Comparison of ENCODE assay signal across 13 mouse cellular contexts in genomic region chr16:73035210-73035985, GRCm38 (mm10).
A peak's percentile ranks its signal among the peaks of the same experiment; 100 is the strongest.
DNase-seq lines count a peak whose midpoint lies in the region.
"Had no signal": no experiment of that assay in that cellular context is flagged by ENCODE, and none has a peak within 500 bp of the region (broad histone marks: within the 10 kb centered on the region; RNA-seq: fewer than 3 reads in every experiment).

No protein-coding gene starts in this region.

- DNase-seq in layer of hippocampus, adult 11-12 months (ENCODE audit: low spot score): peak; percentile 33
- no peak for DNase-seq in layer of hippocampus, postnatal 10 days (ENCODE audit: low spot score in 2 of 2)
- peak; percentile 76 for DNase-seq in cerebellum, adult 11 months
- DNase-seq in cerebellum, adult 9-11 months: peak; percentile 88
- DNase-seq in retina, embryonic 14.5 days (ENCODE audit: low spot score): peak; percentile 63
- no peak for DNase-seq in spleen, postnatal 10 days (ENCODE audit: low spot score in 2 of 2)
- DNase-seq in adrenal gland, postnatal 36 days: no peak
- DNase-seq: adrenal gland, postnatal 10 days; gastrocnemius, postnatal 10 days; heart, postnatal 10 days; kidney, postnatal 14 days; lung, embryonic 14.5 days; thymus, adult 2 months had no signal

Comparison
In these comparisons a context has a peak if more than half of its experiments do, and no peak if none do; other contexts are left out.
1. DNase-seq: peak in layer of hippocampus, adult 11-12 months (single experiment), cerebellum, adult 11 months (single experiment), cerebellum, adult 9-11 months (single experiment) and retina, embryonic 14.5 days (single experiment); none in layer of hippocampus, postnatal 10 days (0 of 2), spleen, postnatal 10 days (0 of 2) and adrenal gland, postnatal 36 days (0 of 2).